Comparison of ENCODE assay signal across 11 mouse cellular contexts in the genomic region with DNA sequence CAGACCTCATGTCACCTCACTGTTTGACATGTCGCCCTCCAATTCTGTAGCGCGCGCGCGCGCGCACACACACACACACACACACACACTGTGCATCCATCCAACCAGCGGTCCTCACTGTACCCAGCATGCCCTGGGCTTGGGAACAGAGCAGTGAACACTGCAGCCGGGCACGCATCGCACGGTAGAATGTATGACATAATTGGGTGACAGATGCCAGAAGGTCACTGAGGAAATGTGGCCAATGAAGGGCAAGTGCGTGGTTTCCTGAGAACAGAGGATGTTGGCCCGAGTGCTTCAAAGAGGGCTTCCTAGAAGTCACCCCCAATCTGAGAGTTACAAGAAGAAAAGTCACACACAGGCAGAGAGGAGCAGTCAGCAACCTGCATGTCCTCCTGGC. TPM values are rescaled to one million over a fixed set of nuclear protein-coding genes. Genes with fewer than 3 reads are reported as not detected.
DNase-seq lines count a peak whose midpoint lies in the region; ATAC-seq and TF ChIP-seq lines count a peak whose summit lies in the region.
"Had no signal": no experiment of that assay in that cellular context is flagged by ENCODE, and none has a peak within 500 bp of the region (broad histone marks: within the 10 kb centered on the region; RNA-seq: fewer than 3 reads in every experiment).

No protein-coding gene starts in this region.

- H3K9ac ChIP-seq in heart, embryonic 12.5 days = no peak overlapping the region
- H3K9ac ChIP-seq in liver, embryonic 15.5 days = no peak overlapping the region
- H3K9ac ChIP-seq in kidney, embryonic 16.5 days (replicated peaks; ENCODE audit: low read length) = no peak overlapping the region
- H3K9ac ChIP-seq: stomach, embryonic 15.5 days had no signal

- peaks cover 35% of the 10 kb centered on the region for H3K4me1 ChIP-seq in heart, embryonic 12.5 days (replicated peaks)
- H3K4me1 ChIP-seq in spleen, adult 2 months (ENCODE audit: control insufficient read depth, insufficient read depth, insufficient read length) = peaks cover 26% of the 10 kb centered on the region
- peaks cover 51% of the 10 kb centered on the region for H3K4me1 ChIP-seq in liver, embryonic 15.5 days (replicated peaks)
- peaks cover 33% of the 10 kb centered on the region for H3K4me1 ChIP-seq in small intestine, adult 2 months (ENCODE audit: control insufficient read depth, insufficient read depth, insufficient read length, low read length)
- H3K4me1 ChIP-seq in kidney, embryonic 16.5 days (ENCODE audit: insufficient read depth, low read length) = peaks cover 25% of the 10 kb centered on the region

- TF ChIP-seq CTCF in spleen, adult 2 months (IDR thresholded peaks at IDR 0.05; ENCODE audit: extremely low read depth, insufficient read depth, insufficient read length, insufficient replicate concordance) = no peak
- no peak for TF ChIP-seq CTCF in small intestine, adult 2 months (IDR thresholded peaks at IDR 0.05; ENCODE audit: extremely low read depth, insufficient read length, insufficient replicate concordance, low read depth, low read length)

- no peak for TF ChIP-seq POLR2A in spleen, adult 2 months (IDR thresholded peaks at IDR 0.05; ENCODE audit: low read depth, low read length)
- TF ChIP-seq POLR2A in small intestine, adult 2 months (IDR thresholded peaks at IDR 0.05; ENCODE audit: low read depth, low read length) = no peak

- H3K36me3 ChIP-seq in heart, embryonic 12.5 days = no peaks in the 10 kb centered on the region
- no peaks in the 10 kb centered on the region for H3K36me3 ChIP-seq in spleen, adult 2 months (ENCODE audit: control insufficient read depth, insufficient read depth, low read length)
- H3K36me3 ChIP-seq in liver, embryonic 15.5 days (replicated peaks) = no peaks in the 10 kb centered on the region
- H3K36me3 ChIP-seq in small intestine, adult 2 months (ENCODE audit: control insufficient read depth, insufficient read depth, low read length) = no peaks in the 10 kb centered on the region
- no peaks in the 10 kb centered on the region for H3K36me3 ChIP-seq in kidney, embryonic 16.5 days (ENCODE audit: insufficient read depth, low read length)
- H3K36me3 ChIP-seq: stomach, embryonic 15.5 days had no signal

- no peak overlapping the region for H3K27ac ChIP-seq in heart, embryonic 12.5 days (ENCODE audit: poor library complexity, severe bottlenecking)
- peak overlapping the region; percentile 69 for H3K27ac ChIP-seq in spleen, adult 2 months (ENCODE audit: insufficient read depth, low read length)
- peak overlapping the region; percentile 79 for H3K27ac ChIP-seq in liver, embryonic 15.5 days (replicated peaks)
- peak overlapping the region; percentile 48 for H3K27ac ChIP-seq in small intestine, adult 2 months (ENCODE audit: insufficient read depth, low read depth, low read length)
- no peak overlapping the region for H3K27ac ChIP-seq in kidney, embryonic 16.5 days (ENCODE audit: low read length)
- H3K27ac ChIP-seq: stomach, embryonic 15.5 days had no signal

- no peaks in the 10 kb centered on the region for H3K27me3 ChIP-seq in heart, embryonic 12.5 days (replicated peaks)
- H3K27me3 ChIP-seq in spleen, adult 2 months (ENCODE audit: control insufficient read depth, insufficient read depth, low read length) = no peaks in the 10 kb centered on the region
- H3K27me3 ChIP-seq in liver, embryonic 15.5 days = peaks cover 37% of the 10 kb centered on the region
- H3K27me3 ChIP-seq in small intestine, adult 2 months (ENCODE audit: control insufficient read depth, insufficient read depth, low read length) = no peaks in the 10 kb centered on the region
- H3K27me3 ChIP-seq in kidney, embryonic 16.5 days (ENCODE audit: insufficient read depth, low read length) = no peaks in the 10 kb centered on the region
- H3K27me3 ChIP-seq: stomach, embryonic 15.5 days had no signal

- H3K9me3 ChIP-seq in heart, embryonic 12.5 days (replicated peaks) = 0 out of 2 replicates have a peak, but pooled peaks cover 3% of the 10 kb centered on the region
- H3K9me3 ChIP-seq in liver, embryonic 15.5 days (replicated peaks) = no peaks in the 10 kb centered on the region
- H3K9me3 ChIP-seq in kidney, embryonic 16.5 days (ENCODE audit: low read length) = no peaks in the 10 kb centered on the region
- H3K9me3 ChIP-seq: stomach, embryonic 15.5 days had no signal

- H3K4me2 ChIP-seq in heart, embryonic 12.5 days = no peak overlapping the region
- H3K4me2 ChIP-seq in liver, embryonic 15.5 days = peak overlapping the region; percentile 29
- no peak overlapping the region for H3K4me2 ChIP-seq in kidney, embryonic 16.5 days (replicated peaks; ENCODE audit: low read depth, low read length)
- H3K4me2 ChIP-seq: stomach, embryonic 15.5 days had no signal

- 0 out of 2 replicates have a peak, but pooled peaks have one; percentile 4 for ATAC-seq in heart, embryonic 12.5 days (ENCODE audit: insufficient number of reproducible peaks, low FRiP score)
- peak; percentile 29 for ATAC-seq in liver, embryonic 15.5 days (ENCODE audit: insufficient read depth)
- ATAC-seq in kidney, embryonic 16.5 days (ENCODE audit: low FRiP score, low TSS enrichment) = no peak

- DNase-seq in heart, postnatal 4 days = no peak
- DNase-seq in spleen, adult 2 months (ENCODE audit: low read depth in 1 of 2, low spot score in 2 of 2) = peak in 1 of 2 experiments; percentile 25
- DNase-seq in spleen, postnatal 14 days (ENCODE audit: low spot score in 2 of 2) = no peak
- no peak for DNase-seq in layer of hippocampus, adult 9-10 months (ENCODE audit: low spot score)
- DNase-seq: thymus, postnatal 4 days had no signal

- H3K4me3 ChIP-seq in heart, embryonic 12.5 days = no peak overlapping the region
- no peak overlapping the region for H3K4me3 ChIP-seq in spleen, adult 2 months (ENCODE audit: extremely low read depth, insufficient read depth, insufficient read length)
- H3K4me3 ChIP-seq in liver, embryonic 15.5 days (replicated peaks) = no peak overlapping the region
- H3K4me3 ChIP-seq in small intestine, adult 2 months (ENCODE audit: low read depth, low read length) = no peak overlapping the region
- no peak overlapping the region for H3K4me3 ChIP-seq in kidney, embryonic 16.5 days (ENCODE audit: low read length)
- H3K4me3 ChIP-seq: myocyte; stomach, embryonic 15.5 days had no signal

- WGBS in heart, embryonic 12.5 days = 80% methylated on average over 15 of the region's 15 CpGs
- 38% methylated on average over 15 of the region's 15 CpGs for WGBS in spleen, adult 2 months
- 51% methylated on average over 15 of the region's 15 CpGs for WGBS in liver, embryonic 15.5 days (ENCODE audit: insufficient replicate concordance)
- WGBS in small intestine, adult 2 months = 86% methylated on average over 15 of the region's 15 CpGs
- WGBS in kidney, embryonic 16.5 days = 81% methylated on average over 15 of the region's 15 CpGs

RNA-seq across cellular contexts. Expression of gene Tgm2, which starts 28.7 kb away (rescaled TPM):
- 227 and 231 TPM in 2 replicates for polyA plus RNA-seq in heart, embryonic 12.5 days (2016; fragmentation: Nextera tagmentation; extraction: Ambion mirVana)
- 100 to 1,000 TPM; 254 to 273 TPM for total RNA-seq in heart, postnatal 4 days (2021)
- 53.3 and 66.9 TPM in 2 replicates for polyA plus RNA-seq in spleen, adult 2 months (2012; rRNA removed)
- 67.7 and 77.8 TPM in 2 replicates for polyA plus RNA-seq in liver, embryonic 15.5 days (2015; fragmentation: Nextera tagmentation; extraction: Ambion mirVana)
- 89.6 and 93.0 TPM in 2 replicates for polyA plus RNA-seq in small intestine, adult 2 months (2012; rRNA removed)
- 41.6 and 48.3 TPM in 2 replicates for polyA plus RNA-seq in kidney, embryonic 16.5 days (2015; fragmentation: Nextera tagmentation; extraction: Ambion mirVana)

RNA-seq across cellular contexts. Expression of gene D630003M21Rik, which starts 54.1 kb away (rescaled TPM):
- polyA plus RNA-seq in heart, embryonic 12.5 days (2016; fragmentation: Nextera tagmentation; extraction: Ambion mirVana) = 1.1 and 1.5 TPM in 2 replicates
- 1 to 10 TPM; 6.4 to 6.6 TPM for total RNA-seq in heart, postnatal 4 days (2021)
- 0.58 and 0.62 TPM in 2 replicates for polyA plus RNA-seq in spleen, adult 2 months (2012; rRNA removed)
- 0.61 and 0.78 TPM in 2 replicates for polyA plus RNA-seq in liver, embryonic 15.5 days (2015; fragmentation: Nextera tagmentation; extraction: Ambion mirVana)
- 1.1 and 1.7 TPM in 2 replicates for polyA plus RNA-seq in small intestine, adult 2 months (2012; rRNA removed)
- 8.3 and 9.0 TPM in 2 replicates for polyA plus RNA-seq in kidney, embryonic 16.5 days (2015; fragmentation: Nextera tagmentation; extraction: Ambion mirVana)

Comparison
In these comparisons a context has a peak if more than half of its experiments do, and no peak if none do; other contexts are left out.
1. H3K27ac ChIP-seq: peak in spleen, adult 2 months (single experiment), liver, embryonic 15.5 days (single experiment) and small intestine, adult 2 months (single experiment); none in heart, embryonic 12.5 days (single experiment) and kidney, embryonic 16.5 days (single experiment).